Mouse (Mus musculus): ENCODE measurements around the gene Pi4ka.

The Pi4ka gene

GRCm38 (mm10) chr16:17247727-17248126, 158.4 kb downstream of the Pi4ka start:
- peaks cover 100% of the 10 kb centered on the region for H3K4me1 ChIP-seq (replicated peaks; ENCODE audit: low read depth, low read length)
- no peaks in the 10 kb centered on the region for H3K27me3 ChIP-seq (ENCODE audit: insufficient read depth, low read length)
- H3K9me3 ChIP-seq (ENCODE audit: low read length) = no peaks in the 10 kb centered on the region
- peaks cover 23% of the 10 kb centered on the region for H3K36me3 ChIP-seq (ENCODE audit: insufficient read depth, low read length)
- 0 out of 2 replicates have a peak overlapping the region, but pooled peaks have one; percentile 5 for H3K4me3 ChIP-seq (replicated peaks; ENCODE audit: low read length)
- TF ChIP-seq NANOG (IDR thresholded peaks at IDR 0.05; ENCODE audit: borderline replicate concordance, low read length) (no peak), POU5F1 (IDR thresholded peaks at IDR 0.05; ENCODE audit: borderline replicate concordance, low read length) (no peak), CTCF (conservative IDR thresholded peaks at IDR 0.05; ENCODE audit: low read length) (no peak)

DNA sequence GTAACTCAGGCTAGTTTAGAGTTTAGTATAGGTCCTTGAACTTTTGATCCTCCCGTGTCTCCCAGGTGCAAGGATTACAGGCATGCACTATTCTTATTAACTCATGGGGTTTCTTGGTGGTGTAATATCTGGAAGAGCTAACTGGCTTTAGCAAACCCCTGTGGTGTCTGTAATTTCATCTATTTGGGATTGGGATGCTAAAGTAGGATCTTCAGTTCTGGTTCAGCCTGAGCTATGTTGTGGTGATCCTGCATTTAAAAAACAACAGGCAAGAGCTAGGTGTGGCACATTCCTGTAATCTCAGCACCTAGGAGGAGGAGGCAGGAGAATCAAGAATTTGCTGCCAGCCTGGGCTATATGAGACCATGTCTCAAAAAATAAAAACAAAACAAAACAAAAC, 161.1 kb downstream of the Pi4ka start:
- Histone ChIP-seq H3K4me1 (replicated peaks; ENCODE audit: low read depth, low read length) (peaks cover 99% of the 10 kb centered on the region), H3K9me3 (ENCODE audit: low read length) (no peaks in the 10 kb centered on the region), H3K36me3 (ENCODE audit: insufficient read depth, low read length) (peaks cover 24% of the 10 kb centered on the region), H3K27me3 (ENCODE audit: insufficient read depth, low read length) (no peaks in the 10 kb centered on the region), H3K4me3 (replicated peaks; ENCODE audit: low read length) (peak overlapping the region; percentile 39)
- TF ChIP-seq POU5F1 (IDR thresholded peaks at IDR 0.05; ENCODE audit: borderline replicate concordance, low read length) (no peak), NANOG (IDR thresholded peaks at IDR 0.05; ENCODE audit: borderline replicate concordance, low read length) (no peak), CTCF (conservative IDR thresholded peaks at IDR 0.05; ENCODE audit: low read length) (no peak)

- Histone ChIP-seq H3K36me3 (ENCODE audit: insufficient read depth, low read length) (peaks cover 33% of the 10 kb centered on the region), H3K4me3 (replicated peaks; ENCODE audit: low read length) (peak overlapping the region; percentile 39), H3K4me1 (replicated peaks; ENCODE audit: low read depth, low read length) (peaks cover 99% of the 10 kb centered on the region), H3K27me3 (ENCODE audit: insufficient read depth, low read length) (no peaks in the 10 kb centered on the region), H3K9me3 (ENCODE audit: low read length) (no peaks in the 10 kb centered on the region)
- no peak for TF ChIP-seq NANOG (IDR thresholded peaks at IDR 0.05; ENCODE audit: borderline replicate concordance, low read length)
- no peak for TF ChIP-seq CTCF (conservative IDR thresholded peaks at IDR 0.05; ENCODE audit: low read length)
- no peak for TF ChIP-seq POU5F1 (IDR thresholded peaks at IDR 0.05; ENCODE audit: borderline replicate concordance, low read length)
Observed at GRCm38 (mm10) chr16:17243731-17244130, 162.4 kb downstream of the Pi4ka start.

DNA sequence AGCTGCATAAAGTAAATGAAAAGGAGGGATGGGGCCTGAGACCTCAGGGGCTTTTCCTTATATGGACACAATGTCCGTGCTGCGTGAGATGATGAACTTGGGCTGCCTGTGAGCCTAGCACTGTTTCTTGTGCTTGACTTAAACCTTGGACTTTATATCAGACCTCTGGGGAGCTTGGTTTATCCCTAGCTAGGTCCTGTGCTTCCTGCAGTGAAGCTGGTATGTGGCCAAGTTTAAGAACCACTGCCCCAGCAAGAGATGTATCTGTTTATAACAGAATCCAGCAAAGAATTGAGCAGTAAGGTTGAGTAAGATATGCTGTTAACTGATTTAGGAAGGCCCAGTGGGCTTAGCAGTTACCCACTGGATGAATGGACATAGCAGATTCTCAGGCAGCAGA, 166.7 kb downstream of the Pi4ka start:
- Histone ChIP-seq H3K27me3 (ENCODE audit: insufficient read depth, low read length) (no peaks in the 10 kb centered on the region), H3K9me3 (ENCODE audit: low read length) (no peaks in the 10 kb centered on the region), H3K4me3 (replicated peaks; ENCODE audit: low read length) (no peak overlapping the region), H3K4me1 (replicated peaks; ENCODE audit: low read depth, low read length) (peaks cover 99% of the 10 kb centered on the region), H3K36me3 (ENCODE audit: insufficient read depth, low read length) (peaks cover 41% of the 10 kb centered on the region)
- TF ChIP-seq POU5F1 (IDR thresholded peaks at IDR 0.05; ENCODE audit: borderline replicate concordance, low read length) (no peak), NANOG (IDR thresholded peaks at IDR 0.05; ENCODE audit: borderline replicate concordance, low read length) (no peak), CTCF (conservative IDR thresholded peaks at IDR 0.05; ENCODE audit: low read length) (no peak)

DNA sequence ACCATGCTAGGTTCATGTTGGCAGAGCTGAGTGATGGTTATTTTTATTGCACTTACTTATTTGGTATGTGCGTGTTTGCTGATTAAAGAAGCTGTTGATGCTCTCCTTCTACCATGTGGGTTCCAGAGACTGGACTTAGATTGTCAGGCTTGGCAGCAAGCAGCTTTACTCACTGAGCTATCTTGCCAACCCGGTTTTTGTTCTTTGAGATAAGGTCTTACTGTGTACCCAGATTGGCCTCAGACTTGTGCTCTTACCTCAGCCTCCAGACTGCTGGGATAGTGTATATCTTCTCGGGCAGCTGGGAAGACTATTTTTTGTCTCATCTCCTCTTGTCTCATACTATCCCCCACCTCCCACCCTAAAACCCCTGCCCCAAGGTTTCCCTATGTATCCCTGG, 168.5 kb downstream of the Pi4ka start:
- Histone ChIP-seq H3K4me1 (replicated peaks; ENCODE audit: low read depth, low read length) (peaks cover 83% of the 10 kb centered on the region), H3K27me3 (ENCODE audit: insufficient read depth, low read length) (no peaks in the 10 kb centered on the region), H3K9me3 (ENCODE audit: low read length) (no peaks in the 10 kb centered on the region), H3K4me3 (replicated peaks; ENCODE audit: low read length) (no peak overlapping the region), H3K36me3 (ENCODE audit: insufficient read depth, low read length) (peaks cover 38% of the 10 kb centered on the region)
- TF ChIP-seq NANOG (IDR thresholded peaks at IDR 0.05; ENCODE audit: borderline replicate concordance, low read length) (no peak), CTCF (conservative IDR thresholded peaks at IDR 0.05; ENCODE audit: low read length) (no peak)

DNA sequence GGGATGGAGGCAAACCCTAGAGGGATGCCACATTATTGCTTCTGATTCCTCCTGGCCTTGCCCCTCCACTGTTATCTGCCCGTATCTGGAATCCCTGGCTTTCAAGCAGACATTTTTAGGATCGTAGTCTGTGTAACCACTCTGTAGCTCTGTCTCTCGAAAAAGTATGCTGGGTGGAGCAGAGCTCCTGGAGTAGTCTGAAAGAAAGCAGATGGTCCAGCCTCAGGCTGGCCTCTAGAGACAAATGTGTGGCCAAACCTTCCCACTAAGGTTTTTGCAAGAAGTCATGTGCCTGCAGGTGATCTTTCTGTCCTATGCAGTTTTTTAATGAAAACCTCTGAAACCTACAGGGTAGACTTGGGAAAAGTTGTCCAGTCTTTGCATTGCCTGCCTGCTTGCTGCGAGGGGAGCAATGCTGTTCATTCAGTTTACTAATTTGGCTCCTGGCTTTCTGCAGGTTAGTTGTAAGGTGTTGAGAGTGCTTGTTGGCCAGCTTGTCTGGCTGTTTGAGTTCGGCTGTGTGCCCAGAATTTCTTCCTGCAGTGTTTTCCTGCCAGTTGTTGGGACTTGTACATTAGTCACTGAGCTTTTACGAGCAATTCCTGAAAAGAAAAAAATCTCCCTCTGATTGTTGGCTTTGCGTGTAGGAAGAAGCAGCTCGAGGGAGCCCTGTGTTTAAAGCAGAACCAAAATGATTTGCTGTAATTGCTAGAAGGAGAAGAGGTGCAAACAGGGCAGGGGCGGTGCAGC, 171.0 kb downstream of the Pi4ka start:
- Histone ChIP-seq H3K9me3 (ENCODE audit: low read length) (no peaks in the 10 kb centered on the region), H3K4me1 (replicated peaks; ENCODE audit: low read depth, low read length) (peaks cover 65% of the 10 kb centered on the region), H3K27me3 (ENCODE audit: insufficient read depth, low read length) (no peaks in the 10 kb centered on the region), H3K4me3 (replicated peaks; ENCODE audit: low read length) (peak overlapping the region; percentile 97), H3K36me3 (ENCODE audit: insufficient read depth, low read length) (peaks cover 37% of the 10 kb centered on the region)
- TF ChIP-seq POU5F1 (IDR thresholded peaks at IDR 0.05; ENCODE audit: borderline replicate concordance, low read length) (no peak), CTCF (conservative IDR thresholded peaks at IDR 0.05; ENCODE audit: low read length) (no peak), NANOG (IDR thresholded peaks at IDR 0.05; ENCODE audit: borderline replicate concordance, low read length) (no peak)

DNA sequence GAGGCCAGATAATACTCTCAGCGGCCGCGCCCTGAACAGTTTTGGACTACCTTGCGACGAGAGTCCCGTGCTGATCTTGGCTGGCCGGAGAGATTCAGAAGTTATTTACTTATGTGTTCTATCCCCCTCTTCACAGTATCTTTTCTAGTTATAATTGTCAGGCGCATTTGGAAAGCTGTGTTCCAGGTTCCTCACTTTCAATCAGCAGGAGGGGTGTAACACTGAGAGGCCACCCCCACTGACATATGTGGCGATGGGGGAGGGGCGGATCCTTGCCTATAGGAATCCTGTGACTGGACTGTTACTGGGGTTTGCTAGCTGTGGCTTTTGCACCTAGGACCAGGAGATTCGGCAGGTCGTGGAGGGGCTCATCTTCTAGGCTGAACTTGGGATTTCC, 171.6 kb downstream of the Pi4ka start:
- TF ChIP-seq CTCF (conservative IDR thresholded peaks at IDR 0.05; ENCODE audit: low read length) = no peak
- TF ChIP-seq NANOG (IDR thresholded peaks at IDR 0.05; ENCODE audit: borderline replicate concordance, low read length) = no peak
- TF ChIP-seq POU5F1 (IDR thresholded peaks at IDR 0.05; ENCODE audit: borderline replicate concordance, low read length) = no peak
- Histone ChIP-seq H3K4me3 (replicated peaks; ENCODE audit: low read length) (peak overlapping the region; percentile 97), H3K9me3 (ENCODE audit: low read length) (no peaks in the 10 kb centered on the region), H3K4me1 (replicated peaks; ENCODE audit: low read depth, low read length) (peaks cover 59% of the 10 kb centered on the region), H3K36me3 (ENCODE audit: insufficient read depth, low read length) (peaks cover 31% of the 10 kb centered on the region), H3K27me3 (ENCODE audit: insufficient read depth, low read length) (peaks cover 2% of the 10 kb centered on the region; the same call in 1 of the 2 replicates)

DNA sequence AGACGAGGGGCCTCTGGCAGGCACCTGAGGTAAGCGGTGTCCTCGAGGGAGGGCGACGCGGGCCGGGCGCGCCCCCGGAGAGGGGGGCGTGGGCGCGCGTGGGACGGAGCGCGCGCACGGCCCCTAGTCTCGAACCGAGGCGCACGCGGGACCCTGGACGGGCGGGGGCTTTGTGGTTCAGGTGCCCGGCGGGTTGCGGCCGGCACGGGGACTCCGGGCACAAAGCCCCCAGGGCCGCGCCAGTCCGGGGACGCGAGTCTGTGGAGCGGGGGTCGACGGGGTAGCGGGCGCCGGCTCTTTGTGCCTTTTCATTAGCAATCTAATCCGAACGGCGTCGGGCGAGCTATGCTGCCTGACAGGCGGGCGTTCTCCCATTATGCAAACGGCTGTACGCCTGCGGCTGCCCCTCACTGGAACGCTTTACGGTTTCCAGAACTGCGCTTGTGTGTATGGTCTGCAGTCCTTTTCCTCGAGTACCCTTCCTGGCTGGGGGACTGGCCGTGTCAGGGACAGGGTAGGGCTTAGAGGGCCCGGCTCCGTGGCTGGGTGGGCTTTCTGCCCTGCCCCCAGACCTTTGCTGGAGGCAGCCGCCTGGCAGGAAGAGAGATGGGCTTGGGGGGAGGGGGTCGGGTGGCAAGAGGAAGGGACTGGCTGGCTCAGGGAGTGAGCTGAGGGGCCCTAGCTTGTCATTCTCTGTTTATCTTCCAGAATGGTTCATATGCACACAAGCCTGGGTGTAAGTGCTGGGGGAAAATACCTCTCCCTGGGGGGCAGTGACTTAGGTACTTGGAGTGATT, 172.2 kb downstream of the Pi4ka start:
- peaks cover 53% of the 10 kb centered on the region for H3K4me1 ChIP-seq (replicated peaks; ENCODE audit: low read depth, low read length)
- no peaks in the 10 kb centered on the region for H3K9me3 ChIP-seq (ENCODE audit: low read length)
- H3K27me3 ChIP-seq (ENCODE audit: insufficient read depth, low read length) = peaks cover 2% of the 10 kb centered on the region; the same call in 1 of the 2 replicates
- peak overlapping the region; percentile 97 for H3K4me3 ChIP-seq (replicated peaks; ENCODE audit: low read length)
- H3K36me3 ChIP-seq (ENCODE audit: insufficient read depth, low read length) = peaks cover 29% of the 10 kb centered on the region
- TF ChIP-seq CTCF (conservative IDR thresholded peaks at IDR 0.05; ENCODE audit: low read length) = no peak
- TF ChIP-seq POU5F1 (IDR thresholded peaks at IDR 0.05; ENCODE audit: borderline replicate concordance, low read length) = no peak
- TF ChIP-seq NANOG (IDR thresholded peaks at IDR 0.05; ENCODE audit: borderline replicate concordance, low read length) = no peak; the same call in 1 of the 2 replicates

Measured in E14TG2a.4 (cell line).